Mouse (Mus musculus): Measurements from ENCODE around the gene Cpn1. TPM values are rescaled to one million over a fixed set of nuclear protein-coding genes. Genes with fewer than 3 reads are reported as not detected.

Gene Cpn1
- total RNA-seq, 2 experiments from 2014 or later, result not detected

DNA sequence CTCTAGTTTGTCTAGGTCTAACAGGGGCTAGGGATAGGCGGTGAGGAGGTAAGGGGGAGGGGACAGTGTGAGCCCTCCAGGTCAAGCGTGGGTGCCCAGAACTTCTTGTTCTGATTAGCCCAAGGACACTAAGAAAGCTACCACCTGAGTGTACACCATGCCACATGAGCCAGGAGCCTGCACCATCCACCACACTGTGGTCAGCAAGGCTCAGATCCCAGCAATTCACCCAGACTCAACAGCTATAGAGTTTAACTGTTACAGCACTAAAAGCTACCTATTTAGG is 69.0 kb downstream of the Cpn1 start:
- 0 out of 2 replicates have a peak, but pooled peaks have one; percentile 16 for ATAC-seq (replicated peaks; ENCODE audit: low FRiP score, low TSS enrichment, poor library complexity, severe bottlenecking)

DNA sequence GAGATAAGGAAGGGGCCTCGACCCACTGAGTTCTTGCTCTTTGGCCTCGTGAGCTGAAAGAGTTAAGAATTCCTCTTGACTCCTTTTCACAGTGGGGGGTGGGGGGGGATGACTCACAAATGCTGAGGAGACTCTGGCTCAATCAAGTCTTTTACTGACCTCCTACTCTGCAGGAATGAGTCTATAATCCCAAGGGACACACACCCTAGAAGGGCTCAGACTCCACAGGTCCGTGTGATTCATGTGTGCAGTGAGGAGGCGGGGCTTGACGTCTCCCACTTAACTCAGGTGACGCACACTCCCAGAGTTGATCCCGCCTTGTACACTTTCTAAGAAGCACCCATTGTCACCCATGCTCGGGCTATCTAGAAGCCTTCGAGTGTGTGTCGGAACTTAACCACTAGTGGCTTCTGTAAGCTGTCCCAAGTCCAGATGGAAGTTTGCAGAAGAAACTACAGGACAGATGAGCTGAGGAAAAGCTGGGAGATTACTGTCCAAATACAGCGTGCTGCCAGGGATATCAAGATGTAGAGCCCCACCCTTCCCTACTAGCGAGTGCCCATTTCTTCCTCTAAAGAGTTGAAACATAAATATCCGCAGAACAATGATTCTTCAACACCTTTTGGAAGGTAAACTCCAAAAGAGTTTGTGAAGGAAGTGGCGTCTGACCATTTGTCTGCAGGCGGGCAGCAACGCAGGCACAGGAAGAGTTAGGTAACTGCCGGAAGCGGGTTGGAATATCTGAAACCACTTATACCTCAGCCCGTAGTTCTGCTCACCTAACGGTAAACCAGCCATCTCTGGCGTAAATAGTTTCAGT is 69.6 kb downstream of the Cpn1 start:
- ATAC-seq (replicated peaks; ENCODE audit: low FRiP score, low TSS enrichment, poor library complexity, severe bottlenecking), result peak; percentile 57; the same call in 1 of the 2 replicates

DNA sequence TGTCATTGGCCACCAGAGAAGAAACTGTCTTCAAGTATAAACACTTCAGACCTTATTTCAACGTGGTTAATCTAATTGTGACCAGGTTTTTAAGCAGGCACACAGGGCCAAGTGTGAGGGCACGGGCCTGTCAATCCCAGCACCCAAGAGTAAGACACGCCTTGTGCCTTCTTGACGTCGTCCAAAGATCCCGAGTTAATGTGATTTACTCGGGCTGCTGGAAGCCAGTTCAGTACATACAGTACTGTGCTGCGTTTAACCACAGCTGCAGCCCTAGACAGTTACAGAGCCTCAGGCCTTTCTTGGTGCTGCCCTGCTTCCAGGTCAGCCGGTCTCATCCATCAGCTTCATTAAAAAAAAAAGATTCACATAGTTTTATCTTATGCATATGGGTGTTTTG is 70.9 kb downstream of the Cpn1 start:
- no peak for ATAC-seq (replicated peaks; ENCODE audit: low FRiP score, low TSS enrichment, poor library complexity, severe bottlenecking)

DNA sequence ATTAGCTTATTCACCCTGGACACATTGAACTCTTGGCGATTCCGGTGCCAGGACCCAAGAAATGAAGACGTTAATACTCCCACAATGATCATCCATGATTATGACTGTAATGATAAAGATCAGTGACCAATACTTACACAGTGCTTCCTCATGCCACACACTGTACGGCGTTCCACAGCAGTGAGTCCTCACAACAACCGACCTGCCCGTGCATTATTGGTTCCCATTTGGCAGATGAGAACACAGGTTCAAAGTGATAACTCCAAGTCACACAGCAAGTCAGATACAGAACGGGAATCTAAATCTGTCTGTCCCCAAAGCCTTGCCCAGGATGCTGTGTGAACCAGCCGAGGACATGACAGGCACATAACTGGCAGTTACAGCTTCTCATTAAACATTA is 71.4 kb downstream of the Cpn1 start:
- ATAC-seq (replicated peaks; ENCODE audit: low FRiP score, low TSS enrichment, poor library complexity, severe bottlenecking), result no peak

DNA sequence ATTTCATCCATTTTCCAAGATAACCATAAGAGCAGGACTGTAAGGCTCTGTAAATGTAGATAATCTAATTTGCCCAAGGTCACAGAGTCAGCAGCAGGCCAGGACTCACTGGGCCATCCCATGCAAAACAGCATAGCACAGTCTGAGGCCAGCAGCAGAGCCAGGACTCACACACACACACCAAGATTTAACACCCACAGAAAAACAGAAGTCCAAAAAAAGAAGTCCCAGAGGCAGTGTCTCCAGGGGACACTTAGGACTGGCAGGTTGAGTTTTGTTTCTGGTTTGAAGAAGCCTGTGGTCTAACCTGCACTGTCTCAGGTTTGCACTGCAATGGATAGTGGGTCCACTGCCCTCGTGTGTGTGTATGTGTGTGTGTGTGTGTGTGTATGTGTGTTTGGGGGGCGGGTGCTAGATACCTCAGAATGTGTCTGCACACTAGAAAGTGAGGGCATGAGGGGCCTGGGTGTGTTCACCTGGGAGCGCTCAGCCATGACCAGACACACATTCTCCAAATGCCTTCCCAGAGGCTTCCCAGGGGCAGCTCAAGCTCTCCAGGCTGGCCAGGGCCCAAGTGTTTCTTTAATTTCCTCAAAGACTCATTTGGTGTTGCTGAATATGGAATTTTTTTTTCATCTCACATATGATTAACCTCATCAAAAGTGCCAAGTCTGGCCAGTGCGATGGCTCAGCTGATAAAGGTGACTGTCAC is 73.4 kb downstream of the Cpn1 start:
- ATAC-seq (replicated peaks; ENCODE audit: low FRiP score, low TSS enrichment, poor library complexity, severe bottlenecking), result no peak

DNA sequence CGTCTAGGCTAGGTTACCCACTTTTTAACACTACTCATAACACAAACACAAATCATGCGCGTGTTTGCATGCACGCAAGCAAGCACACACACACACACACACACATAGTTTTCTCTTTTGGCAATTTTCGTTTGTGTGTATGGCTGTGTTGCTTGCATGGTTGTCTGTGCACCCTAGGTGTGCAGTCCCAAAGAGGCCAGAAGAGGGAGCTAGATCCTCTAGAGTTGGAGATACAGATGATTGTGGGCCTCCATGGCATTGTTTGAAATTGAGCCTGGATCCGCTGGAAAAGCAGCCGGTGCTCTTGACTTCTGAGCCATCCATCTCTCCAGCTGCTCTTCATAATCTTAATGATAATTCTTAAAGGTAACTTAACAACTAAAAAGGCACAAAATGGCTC is 79.9 kb downstream of the Cpn1 start:
- no peak for ATAC-seq (replicated peaks; ENCODE audit: low FRiP score, low TSS enrichment, poor library complexity, severe bottlenecking)

Other genes with a start within 250 kb of the Cpn1 start
- 18.4 and 21.1 TPM in 2 replicates for gene Cutc, start 233.6 kb downstream of the Cpn1 start, total RNA-seq (2014; fragmentation: Nextera tagmentation)
- gene Cutc, start 233.6 kb downstream of the Cpn1 start, total RNA-seq (2017), result 22.8 and 34.1 TPM in 2 replicates
- gene Cox15, start 233.6 kb downstream of the Cpn1 start, total RNA-seq (2014; fragmentation: Nextera tagmentation), result 21.7 and 34.5 TPM in 2 replicates
- 17.0 and 17.8 TPM in 2 replicates for gene Cox15, start 233.6 kb downstream of the Cpn1 start, total RNA-seq (2017)
- gene Abcc2, start 204.4 kb downstream of the Cpn1 start, total RNA-seq (2014; fragmentation: Nextera tagmentation), result 0.17 TPM in 1 of 2 replicates, not detected in the other
- gene Abcc2, start 204.4 kb downstream of the Cpn1 start, total RNA-seq (2017), result not detected in 2 replicates
- gene Dnmbp, start 46.4 kb downstream of the Cpn1 start, total RNA-seq (2014; fragmentation: Nextera tagmentation), result 2.1 and 5.0 TPM in 2 replicates
- 1.8 and 1.9 TPM in 2 replicates for gene Dnmbp, start 46.4 kb downstream of the Cpn1 start, total RNA-seq (2017)
- gene Cyp2c23, start 42.7 kb upstream of the Cpn1 start, total RNA-seq (2014; fragmentation: Nextera tagmentation), result not detected in 2 replicates
- not detected in 2 replicates for gene Cyp2c23, start 42.7 kb upstream of the Cpn1 start, total RNA-seq (2017)
- gene Erlin1, start 83.2 kb upstream of the Cpn1 start, total RNA-seq (2014; fragmentation: Nextera tagmentation), result 20.0 and 27.8 TPM in 2 replicates
- 18.7 and 19.3 TPM in 2 replicates for gene Erlin1, start 83.2 kb upstream of the Cpn1 start, total RNA-seq (2017)
- 51.8 and 62.3 TPM in 2 replicates for gene Chuk, start 120.9 kb upstream of the Cpn1 start, total RNA-seq (2014; fragmentation: Nextera tagmentation)
- 66.0 and 75.8 TPM in 2 replicates for gene Chuk, start 120.9 kb upstream of the Cpn1 start, total RNA-seq (2017)
- 52.6 and 56.0 TPM in 2 replicates for gene Cwf19l1, start 149.3 kb upstream of the Cpn1 start, total RNA-seq (2014; fragmentation: Nextera tagmentation)
- 37.2 and 68.7 TPM in 2 replicates for gene Cwf19l1, start 149.3 kb upstream of the Cpn1 start, total RNA-seq (2017)
- 65.5 and 75.1 TPM in 2 replicates for gene Bloc1s2, start 159.9 kb upstream of the Cpn1 start, total RNA-seq (2014; fragmentation: Nextera tagmentation)
- gene Bloc1s2, start 159.9 kb upstream of the Cpn1 start, total RNA-seq (2017), result 33.0 and 53.6 TPM in 2 replicates
- 0.04 TPM in 1 of 2 replicates, not detected in the other for gene Pkd2l1, start 205.9 kb upstream of the Cpn1 start, total RNA-seq (2014; fragmentation: Nextera tagmentation)
- gene Pkd2l1, start 205.9 kb upstream of the Cpn1 start, total RNA-seq (2017), result not detected in 2 replicates
- gene Scd3, start 216.7 kb upstream of the Cpn1 start, total RNA-seq (2014; fragmentation: Nextera tagmentation), result not detected in 2 replicates
- not detected in 2 replicates for gene Scd3, start 216.7 kb upstream of the Cpn1 start, total RNA-seq (2017)